Mouse (Mus musculus): Measurements from ENCODE around the gene Cadm2. TPM values are rescaled to one million over a fixed set of nuclear protein-coding genes. Genes with fewer than 3 reads are reported as not detected.

The Cadm2 gene
- polyA plus RNA-seq, 1 experiment, result 0.27 TPM

GRCm38 (mm10) chr16:67518311-67518710 lies 102.4 kb downstream of the Cadm2 start:
- H3K27ac ChIP-seq (ENCODE audit: insufficient read depth, low read length), result no peak overlapping the region

GRCm38 (mm10) chr16:67515549-67515948 lies 105.2 kb downstream of the Cadm2 start:
- DNase-seq (ENCODE audit: low read depth in 1 of 2, low spot score in 2 of 2), result no peak
- WGBS, result 76% methylated on average over 4 of the region's 4 CpGs
- no peaks in the 10 kb centered on the region for H3K36me3 ChIP-seq (ENCODE audit: control insufficient read depth, insufficient read depth, low read length)
- no peak overlapping the region for H3K27ac ChIP-seq (ENCODE audit: insufficient read depth, low read length)
- no peak overlapping the region for H3K4me3 ChIP-seq (ENCODE audit: extremely low read depth, insufficient read depth, insufficient read length)
- no peaks in the 10 kb centered on the region for H3K4me1 ChIP-seq (ENCODE audit: control insufficient read depth, insufficient read depth, insufficient read length)
- no peaks in the 10 kb centered on the region for H3K27me3 ChIP-seq (ENCODE audit: control insufficient read depth, insufficient read depth, low read length)
- TF ChIP-seq POLR2A (IDR thresholded peaks at IDR 0.05; ENCODE audit: low read depth, low read length) (no peak), CTCF (IDR thresholded peaks at IDR 0.05; ENCODE audit: extremely low read depth, insufficient read depth, insufficient read length, insufficient replicate concordance) (no peak)

More at GRCm38 (mm10) chr16:67518311-67518710, 102.4 kb downstream of the Cadm2 start:
- no peaks in the 10 kb centered on the region for H3K36me3 ChIP-seq (ENCODE audit: control insufficient read depth, insufficient read depth, low read length)
- DNase-seq (ENCODE audit: low read depth in 1 of 2, low spot score in 2 of 2), result no peak
- no peak for TF ChIP-seq POLR2A (IDR thresholded peaks at IDR 0.05; ENCODE audit: low read depth, low read length)
- TF ChIP-seq CTCF (IDR thresholded peaks at IDR 0.05; ENCODE audit: extremely low read depth, insufficient read depth, insufficient read length, insufficient replicate concordance), result no peak
- no peaks in the 10 kb centered on the region for H3K4me1 ChIP-seq (ENCODE audit: control insufficient read depth, insufficient read depth, insufficient read length)
- no peak overlapping the region for H3K4me3 ChIP-seq (ENCODE audit: extremely low read depth, insufficient read depth, insufficient read length)
- H3K27me3 ChIP-seq (ENCODE audit: control insufficient read depth, insufficient read depth, low read length), result no peaks in the 10 kb centered on the region
- WGBS, result 64% methylated on average over 3 of the region's 3 CpGs

GRCm38 (mm10) chr16:67509079-67509478 lies 111.6 kb downstream of the Cadm2 start:
- no peaks in the 10 kb centered on the region for H3K4me1 ChIP-seq (ENCODE audit: control insufficient read depth, insufficient read depth, insufficient read length)
- WGBS, result 90% methylated on average over 9 of the region's 9 CpGs
- TF ChIP-seq CTCF (IDR thresholded peaks at IDR 0.05; ENCODE audit: extremely low read depth, insufficient read depth, insufficient read length, insufficient replicate concordance), result no peak
- TF ChIP-seq POLR2A (IDR thresholded peaks at IDR 0.05; ENCODE audit: low read depth, low read length), result no peak
- DNase-seq (ENCODE audit: low read depth in 1 of 2, low spot score in 2 of 2), result no peak
- H3K27me3 ChIP-seq (ENCODE audit: control insufficient read depth, insufficient read depth, low read length), result no peaks in the 10 kb centered on the region
- H3K4me3 ChIP-seq (ENCODE audit: extremely low read depth, insufficient read depth, insufficient read length), result no peak overlapping the region
- no peak overlapping the region for H3K27ac ChIP-seq (ENCODE audit: insufficient read depth, low read length)
- no peaks in the 10 kb centered on the region for H3K36me3 ChIP-seq (ENCODE audit: control insufficient read depth, insufficient read depth, low read length)

GRCm38 (mm10) chr16:67482542-67482941 lies 138.2 kb downstream of the Cadm2 start:
- no peak for DNase-seq (ENCODE audit: low read depth in 1 of 2, low spot score in 2 of 2)
- no peak overlapping the region for H3K27ac ChIP-seq (ENCODE audit: insufficient read depth, low read length)
- no peak overlapping the region for H3K4me3 ChIP-seq (ENCODE audit: extremely low read depth, insufficient read depth, insufficient read length)
- WGBS, result 90% methylated on average over 7 of the region's 7 CpGs
- H3K27me3 ChIP-seq (ENCODE audit: control insufficient read depth, insufficient read depth, low read length), result no peaks in the 10 kb centered on the region
- TF ChIP-seq POLR2A (IDR thresholded peaks at IDR 0.05; ENCODE audit: low read depth, low read length) (no peak), CTCF (IDR thresholded peaks at IDR 0.05; ENCODE audit: extremely low read depth, insufficient read depth, insufficient read length, insufficient replicate concordance) (no peak)
- H3K4me1 ChIP-seq (ENCODE audit: control insufficient read depth, insufficient read depth, insufficient read length), result no peaks in the 10 kb centered on the region
- no peaks in the 10 kb centered on the region for H3K36me3 ChIP-seq (ENCODE audit: control insufficient read depth, insufficient read depth, low read length)

- H3K27me3 ChIP-seq (ENCODE audit: control insufficient read depth, insufficient read depth, low read length), result no peaks in the 10 kb centered on the region
- H3K27ac ChIP-seq (ENCODE audit: insufficient read depth, low read length), result no peak overlapping the region
- 64% methylated on average over 3 of the region's 3 CpGs for WGBS
- H3K4me3 ChIP-seq (ENCODE audit: extremely low read depth, insufficient read depth, insufficient read length), result no peak overlapping the region
- DNase-seq (ENCODE audit: low read depth in 1 of 2, low spot score in 2 of 2), result no peak
- no peaks in the 10 kb centered on the region for H3K4me1 ChIP-seq (ENCODE audit: control insufficient read depth, insufficient read depth, insufficient read length)
- no peak for TF ChIP-seq POLR2A (IDR thresholded peaks at IDR 0.05; ENCODE audit: low read depth, low read length)
- no peak for TF ChIP-seq CTCF (IDR thresholded peaks at IDR 0.05; ENCODE audit: extremely low read depth, insufficient read depth, insufficient read length, insufficient replicate concordance)
- H3K36me3 ChIP-seq (ENCODE audit: control insufficient read depth, insufficient read depth, low read length), result no peaks in the 10 kb centered on the region
Measured at GRCm38 (mm10) chr16:67467041-67467440, 153.7 kb downstream of the Cadm2 start.

GRCm38 (mm10) chr16:67436301-67436700 lies 184.4 kb downstream of the Cadm2 start:
- no peak overlapping the region for H3K27ac ChIP-seq (ENCODE audit: insufficient read depth, low read length)
- H3K36me3 ChIP-seq (ENCODE audit: control insufficient read depth, insufficient read depth, low read length), result no peaks in the 10 kb centered on the region
- 86% methylated on average over 4 of the region's 4 CpGs for WGBS
- TF ChIP-seq POLR2A (IDR thresholded peaks at IDR 0.05; ENCODE audit: low read depth, low read length), result no peak
- no peak for TF ChIP-seq CTCF (IDR thresholded peaks at IDR 0.05; ENCODE audit: extremely low read depth, insufficient read depth, insufficient read length, insufficient replicate concordance)
- H3K27me3 ChIP-seq (ENCODE audit: control insufficient read depth, insufficient read depth, low read length), result no peaks in the 10 kb centered on the region
- no peaks in the 10 kb centered on the region for H3K4me1 ChIP-seq (ENCODE audit: control insufficient read depth, insufficient read depth, insufficient read length)
- H3K4me3 ChIP-seq (ENCODE audit: extremely low read depth, insufficient read depth, insufficient read length), result no peak overlapping the region
- DNase-seq (ENCODE audit: low read depth in 1 of 2, low spot score in 2 of 2), result no peak

- TF ChIP-seq CTCF (IDR thresholded peaks at IDR 0.05; ENCODE audit: extremely low read depth, insufficient read depth, insufficient read length, insufficient replicate concordance), result no peak
- H3K4me3 ChIP-seq (ENCODE audit: extremely low read depth, insufficient read depth, insufficient read length), result no peak overlapping the region; the same call in 1 of the 2 replicates
- no peaks in the 10 kb centered on the region for H3K4me1 ChIP-seq (ENCODE audit: control insufficient read depth, insufficient read depth, insufficient read length)
- DNase-seq (ENCODE audit: low read depth in 1 of 2, low spot score in 2 of 2), result no peak
- no peak overlapping the region for H3K27ac ChIP-seq (ENCODE audit: insufficient read depth, low read length)
- no peaks in the 10 kb centered on the region for H3K27me3 ChIP-seq (ENCODE audit: control insufficient read depth, insufficient read depth, low read length)
- WGBS, result 73% methylated on average over 1 of the region's 1 CpGs
- H3K36me3 ChIP-seq (ENCODE audit: control insufficient read depth, insufficient read depth, low read length), result no peaks in the 10 kb centered on the region
Measured at GRCm38 (mm10) chr16:67425371-67425770, 195.3 kb downstream of the Cadm2 start.
